Mouse (Mus musculus) yolk sac, embryonic 10.5 days (tissue): ENCODE results near the gene AC140267.1.

ENCODE experiments used
- DNase-seq: peaks from one replicate; pipeline ENCODE4 v3.0.0-alpha.2; 2017; ENCODE audit warnings: low spot score

Gene AC140267.1

DNA sequence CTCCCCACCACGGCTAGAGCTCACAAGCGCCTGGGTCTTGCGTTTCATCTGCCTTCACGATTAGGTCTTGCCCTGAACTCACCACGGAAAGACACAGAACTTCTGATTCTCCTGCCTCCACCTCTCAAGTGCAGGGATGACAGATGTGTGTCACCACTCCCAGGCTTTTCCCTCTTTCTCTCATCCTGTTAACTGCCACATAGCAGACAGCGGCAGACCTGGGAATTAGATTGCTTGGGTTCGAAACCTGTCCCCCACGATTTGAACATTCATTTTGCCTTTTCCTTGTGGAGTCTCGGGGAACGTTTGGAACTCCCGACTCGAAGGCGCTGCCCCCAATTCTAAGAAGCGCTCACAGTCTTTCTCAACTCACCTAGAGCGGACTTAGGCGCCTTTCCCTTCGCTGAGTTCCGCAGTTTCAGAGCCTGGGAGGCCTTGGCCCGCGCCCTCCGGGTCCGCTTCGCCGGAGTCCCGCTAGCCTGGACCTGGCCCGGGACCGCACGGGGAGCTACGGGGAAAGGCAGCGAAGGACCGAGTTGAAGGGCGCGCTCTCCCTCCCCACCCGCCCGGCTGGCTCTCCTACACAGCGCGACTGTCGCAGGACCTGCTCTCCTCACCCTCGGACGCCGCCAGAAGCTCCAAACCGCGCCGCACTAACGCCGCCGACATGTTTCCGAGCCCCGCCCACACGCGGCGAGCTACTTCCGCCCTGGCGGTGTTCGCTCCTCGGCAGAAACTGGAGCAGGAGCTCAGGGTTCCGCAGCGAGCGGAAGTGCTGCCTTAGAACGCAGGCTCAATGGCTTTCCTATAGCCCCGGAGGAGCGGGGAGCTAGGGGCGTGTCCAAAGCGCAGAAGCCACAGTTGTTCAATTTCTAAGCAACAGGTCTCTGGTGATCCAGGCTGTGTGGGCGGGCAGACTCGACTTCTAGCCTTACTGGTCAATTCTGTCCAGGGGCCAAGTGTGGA, 28.3 kb downstream of the AC140267.1 start, which contains the start of gene Rps19bp1:
TSS of gene Rps19bp1 (minus strand) at position 706 of the 966 bp plus-strand sequence.
- peak; percentile 93 for DNase-seq

DNA sequence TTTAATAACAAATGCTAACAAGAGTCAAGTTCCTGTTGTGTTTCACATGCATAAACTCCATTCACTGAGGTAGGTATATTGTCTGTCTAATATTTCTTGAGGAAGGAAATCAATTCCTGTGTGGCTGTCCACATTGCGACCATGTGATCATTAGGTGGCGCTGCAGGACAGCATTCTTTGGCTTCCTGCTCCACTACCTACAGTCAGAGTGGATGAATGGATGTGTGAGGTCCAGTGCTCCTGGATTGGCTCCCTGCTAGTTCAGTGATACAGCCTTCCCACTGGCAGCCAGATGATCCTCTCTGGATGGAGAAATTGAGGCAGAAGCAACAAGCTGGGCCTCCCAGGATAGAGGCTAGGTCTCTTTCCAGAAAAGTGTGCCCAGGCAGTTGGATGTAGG, 30.6 kb downstream of the AC140267.1 start:
- peak; percentile 55 for DNase-seq

DNA sequence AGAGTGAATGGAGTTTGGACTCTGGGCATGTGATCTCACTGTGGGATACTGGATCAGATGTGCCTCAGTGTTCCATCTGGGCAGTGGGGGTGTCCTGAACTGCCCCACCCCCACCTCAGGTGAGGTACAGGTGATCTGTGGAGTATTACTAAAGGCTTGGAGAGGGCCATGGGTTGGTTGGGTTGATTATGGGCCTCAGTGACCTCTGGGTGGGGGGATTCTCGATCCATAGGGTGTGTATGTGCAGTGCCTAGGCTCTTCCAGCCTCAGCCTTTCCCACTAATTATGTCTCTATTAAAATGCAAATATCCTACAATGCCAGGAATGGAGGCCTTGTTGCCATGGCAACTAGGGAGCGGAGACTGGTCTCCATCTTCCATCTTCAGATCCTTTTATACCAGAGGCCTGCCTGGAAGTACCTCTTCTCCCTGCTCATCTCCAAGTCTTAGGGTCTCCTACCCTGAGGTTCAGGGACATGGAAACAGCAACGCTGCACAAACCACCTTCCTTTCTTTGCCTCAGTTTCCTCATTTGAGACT, 36.3 kb downstream of the AC140267.1 start:
- DNase-seq = no peak

DNA sequence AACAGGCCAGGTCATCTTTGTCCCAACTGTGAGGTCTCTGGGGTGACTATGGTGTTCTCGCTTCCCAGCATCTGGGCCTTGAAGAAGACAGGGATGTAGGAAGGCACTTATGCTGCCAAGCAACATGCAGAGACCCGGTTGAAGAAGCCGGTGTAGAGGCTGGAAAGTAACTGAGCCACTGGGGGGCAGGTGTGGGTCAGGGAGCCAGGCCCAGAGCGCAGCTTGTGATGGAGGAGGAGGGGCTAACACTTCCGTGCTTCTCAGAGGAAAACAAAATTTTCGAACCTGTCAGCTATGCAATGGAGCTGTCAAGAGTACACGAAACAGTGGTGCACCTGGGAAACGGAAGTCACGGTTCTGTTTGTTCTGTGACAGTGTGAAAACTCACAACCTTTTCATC, 41.5 kb downstream of the AC140267.1 start:
- no peak for DNase-seq

DNA sequence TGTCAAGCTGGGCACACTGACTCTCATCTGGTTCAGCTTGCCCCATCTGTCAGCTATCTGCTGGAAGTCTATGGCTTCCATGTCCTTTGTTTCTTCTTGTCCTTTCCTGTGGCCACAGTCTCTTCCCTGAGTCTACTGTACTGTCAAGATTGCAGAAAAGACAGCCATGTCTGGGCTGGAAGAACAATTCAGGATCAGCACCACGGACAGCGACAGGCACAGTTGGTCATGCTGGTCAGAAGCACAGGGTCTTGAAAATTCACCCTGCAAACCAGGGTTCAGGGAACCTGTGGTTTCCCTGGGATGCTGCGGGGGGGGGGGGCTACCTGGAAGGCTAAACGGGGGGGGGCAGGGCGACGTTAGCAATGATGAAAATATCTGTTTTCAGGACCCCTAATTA, 42.0 kb downstream of the AC140267.1 start:
- peak; percentile 44 for DNase-seq

DNA sequence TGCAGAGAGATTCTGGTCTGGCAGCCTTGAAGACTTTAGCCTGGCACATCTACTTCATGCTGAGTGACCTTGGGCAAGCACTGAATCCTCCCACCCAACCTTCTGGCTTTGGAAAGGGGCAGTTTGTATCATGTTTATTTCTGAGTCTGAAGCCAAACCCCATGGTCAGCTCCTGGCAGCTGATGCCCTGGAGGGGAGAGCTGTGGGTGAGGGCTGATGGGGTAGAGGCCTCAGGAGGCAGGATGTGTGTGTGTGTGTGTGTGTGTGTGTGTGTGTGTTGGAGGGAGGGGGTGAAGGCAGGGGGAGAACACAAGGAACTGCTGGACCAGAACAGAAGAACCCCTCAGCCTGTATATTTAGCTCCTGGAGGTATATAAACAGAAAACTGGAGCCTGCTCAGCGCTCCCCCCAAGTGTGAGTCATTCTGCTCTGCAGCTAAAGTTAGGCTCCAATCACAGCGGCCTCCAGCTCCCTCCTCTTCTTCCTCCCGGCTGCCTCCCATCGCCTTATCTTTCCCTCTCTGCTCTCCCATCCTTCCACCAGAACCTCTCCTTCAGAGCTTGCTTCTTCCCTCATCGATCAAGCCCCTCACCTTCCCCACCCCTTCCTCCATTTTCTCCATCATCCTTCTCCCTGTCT, 42.6 kb downstream of the AC140267.1 start:
- DNase-seq = no peak

DNA sequence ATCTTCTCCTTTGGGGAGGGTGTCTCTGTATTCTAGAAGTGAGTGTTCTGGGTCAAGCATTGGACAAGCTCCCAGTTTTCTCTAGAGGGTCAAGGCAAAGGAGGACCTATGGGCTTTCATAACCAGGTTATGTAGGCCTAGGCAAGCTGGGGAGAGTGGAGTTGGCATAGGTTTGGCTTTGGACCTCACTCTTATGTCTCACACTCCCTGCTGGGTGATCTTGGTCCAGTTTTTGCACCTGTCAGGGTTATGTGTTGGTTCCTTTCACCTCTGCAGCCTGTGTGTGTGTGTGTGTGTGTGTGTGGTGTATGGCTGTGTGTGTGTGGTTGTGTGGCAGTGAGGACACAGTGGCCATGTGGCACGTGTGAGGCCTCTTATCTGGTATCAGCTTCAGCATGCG, 43.4 kb downstream of the AC140267.1 start:
- no peak for DNase-seq

DNA sequence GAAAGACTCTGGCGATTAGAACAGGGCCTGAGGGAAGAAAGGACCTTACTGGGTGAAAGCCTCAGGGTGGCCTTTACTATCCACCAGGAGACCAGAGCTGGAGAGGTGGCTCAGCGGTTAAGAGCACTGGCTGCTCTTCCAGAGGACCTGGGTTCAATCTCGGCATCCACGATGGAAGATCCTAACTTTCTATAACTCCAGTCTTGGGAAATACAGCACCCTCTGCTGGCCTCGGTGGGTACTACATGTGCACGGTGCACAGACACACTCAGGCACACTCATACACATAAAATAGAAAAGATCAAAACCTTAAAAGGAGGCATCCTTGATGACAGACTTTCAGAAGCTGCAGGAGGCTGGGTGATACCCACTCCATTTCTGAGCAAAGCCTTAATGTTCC, 45.0 kb downstream of the AC140267.1 start:
- no peak for DNase-seq
